Mouse (Mus musculus) intestine, postnatal 0 days (tissue): ENCODE data around the gene Fcgrt. TPM values are rescaled to one million over a fixed set of nuclear protein-coding genes. Genes with fewer than 3 reads are reported as not detected.
A peak's percentile ranks its signal among the peaks of the same experiment; 100 is the strongest.

ENCODE experiments used
- ATAC-seq: fragments of 200-750 bp; cut with Nextera tagmentation; 2 replicates; pipeline ENCODE4 v1.8.0; 2017; ENCODE audit warnings: mild to moderate bottlenecking, moderate TSS enrichment, moderate library complexity
- H3K27ac ChIP-seq: fragments of 300-500 bp; sonication (generic); 2 replicates; pipeline ENCODE4 v1.5.1; 2014; ENCODE audit warnings: mild to moderate bottlenecking, low read depth, low read length, moderate library complexity
- H3K27me3 ChIP-seq: fragments of 300-500 bp; sonication (generic); replicated peaks from 2 replicates; pipeline ENCODE4 v1.6.1; 2014; ENCODE audit warnings: low read length, mixed read lengths; ENCODE audit not compliant: control insufficient read depth, insufficient read depth
- H3K36me3 ChIP-seq: fragments of 300-500 bp; sonication (generic); 2 replicates; pipeline ENCODE4 v1.6.1; 2014; ENCODE audit warnings: mild to moderate bottlenecking, moderate library complexity; ENCODE audit not compliant: control insufficient read depth, insufficient read depth
- H3K4me1 ChIP-seq: fragments of 300-500 bp; sonication (generic); replicated peaks from 2 replicates; pipeline ENCODE4 v1.6.1; 2014; ENCODE audit warnings: antibody characterized with exemption, low read length, mixed read lengths; ENCODE audit not compliant: control insufficient read depth, insufficient read depth
- H3K4me2 ChIP-seq: fragments of 300-500 bp; sonication (generic); replicated peaks from 2 replicates; pipeline ENCODE4 v1.6.1; 2014; ENCODE audit warnings: low read depth, mild to moderate bottlenecking, moderate library complexity
- H3K4me3 ChIP-seq: fragments of 300-500 bp; sonication (generic); 2 replicates; pipeline ENCODE4 v1.5.1; 2014; ENCODE audit warnings: low read depth, low read length
- H3K9ac ChIP-seq: fragments of 300-500 bp; sonication (generic); 2 replicates; pipeline ENCODE4 v1.6.1; 2014; ENCODE audit warnings: mild to moderate bottlenecking, low read depth, low read length
- H3K9me3 ChIP-seq: fragments of 300-500 bp; sonication (generic); 2 replicates; pipeline ENCODE4 v1.6.1; 2016; ENCODE audit warnings: mixed run types; ENCODE audit not compliant: control insufficient read depth
- CTCF ChIP-seq: sonication (generic); IDR thresholded peaks from 2 replicates; pipeline ENCODE4 v1.5.1; 2016; ENCODE audit warnings: low read depth, mild to moderate bottlenecking, control low read depth, antibody characterized with exemption, moderate library complexity
- WGBS: fragments of 180-500 bp; shearing (Covaris S2); extraction: QIAGEN DNeasy Blood & Tissue Kit; methylation state at CpG from one replicate; pipeline ENCODE4 v1.1.7; 2014; 5-methylcytosine and 5-hydroxymethylcytosine counted together
- polyA plus RNA-seq: library from polyadenylated mRNA; unstranded; fragments of >200 nt; fragmentation: Nextera tagmentation; extraction: Ambion mirVana; gene quantifications from 2 replicates; pipeline ENCODE4 v1.2.1, GENCODE M21; 2015

The Fcgrt gene
- polyA plus RNA-seq, 1 experiment from 2014 or later: 3,267 TPM

DNA sequence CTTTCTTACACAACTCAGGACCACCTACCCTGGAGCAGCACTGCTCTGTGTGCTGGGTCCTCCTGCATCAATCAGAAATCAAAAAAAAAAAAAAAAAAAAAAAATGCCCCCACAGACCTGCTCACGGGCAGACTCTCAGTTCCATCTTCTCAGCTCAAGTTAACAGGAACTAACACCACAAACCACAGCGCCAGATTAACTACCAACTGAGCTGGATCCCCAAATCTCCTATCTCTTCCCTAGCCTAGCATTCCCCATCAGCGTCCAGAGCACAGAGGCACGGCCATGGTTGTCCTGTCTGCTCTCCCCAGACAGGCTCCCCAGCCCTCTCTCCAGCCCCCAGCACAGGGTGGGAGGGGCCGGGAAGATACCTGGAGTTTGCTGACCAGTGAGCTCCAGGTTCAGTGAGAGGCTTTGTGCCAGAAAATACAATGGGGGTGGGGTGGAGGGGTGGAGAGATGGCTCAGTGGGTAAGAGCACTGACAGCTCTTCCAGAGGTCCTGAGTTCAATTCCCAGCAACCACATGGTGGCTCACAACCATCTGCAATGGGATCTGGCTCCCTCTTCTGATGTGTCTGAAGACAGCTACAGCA, 3.5 kb upstream of the Fcgrt start:
- no peaks in the 10 kb centered on the region for H3K27me3 ChIP-seq
- H3K9me3 ChIP-seq: no peaks in the 10 kb centered on the region
- WGBS: 79% methylated on average over 5 of the region's 5 CpGs
- H3K4me2 ChIP-seq: no peak overlapping the region
- no peak for TF ChIP-seq CTCF
- H3K36me3 ChIP-seq: peaks cover 7% of the 10 kb centered on the region; the same call in 1 of the 2 replicates
- no peak for ATAC-seq
- H3K4me1 ChIP-seq: no peaks in the 10 kb centered on the region; the same call in 1 of the 2 replicates
- no peak overlapping the region for H3K9ac ChIP-seq
- no peak overlapping the region for H3K4me3 ChIP-seq
- H3K27ac ChIP-seq: no peak overlapping the region; the same call in 1 of the 2 replicates

DNA sequence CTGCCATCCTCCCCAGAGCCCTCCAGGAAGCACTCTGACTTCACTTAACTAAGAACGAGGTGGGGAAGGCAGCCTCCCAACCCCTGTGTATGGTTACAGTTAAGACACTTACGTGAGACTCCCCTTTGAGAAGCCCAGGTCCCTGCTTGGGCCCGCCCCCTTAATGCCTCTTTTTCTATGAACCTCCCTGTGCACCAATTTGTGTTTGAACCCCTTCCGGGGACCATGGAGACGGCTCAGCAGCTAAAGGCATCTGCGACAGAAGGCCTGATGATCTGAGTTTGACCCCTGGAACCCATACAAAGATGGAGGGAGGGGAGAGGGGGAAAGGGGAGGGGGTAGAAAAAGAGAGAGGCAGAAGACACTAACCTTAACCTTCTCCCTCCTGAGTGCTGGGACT, 2.8 kb upstream of the Fcgrt start:
- no peak for TF ChIP-seq CTCF
- H3K36me3 ChIP-seq: peaks cover 14% of the 10 kb centered on the region; the same call in 1 of the 2 replicates
- ATAC-seq: no peak
- 63% methylated on average over 6 of the region's 6 CpGs for WGBS
- no peaks in the 10 kb centered on the region; the same call in none of the 2 replicates for H3K4me1 ChIP-seq
- no peaks in the 10 kb centered on the region for H3K27me3 ChIP-seq
- peak overlapping the region; percentile 77; the same call in 1 of the 2 replicates for H3K27ac ChIP-seq
- no peak overlapping the region for H3K4me3 ChIP-seq
- no peak overlapping the region for H3K9ac ChIP-seq
- H3K9me3 ChIP-seq: no peaks in the 10 kb centered on the region
- H3K4me2 ChIP-seq: no peak overlapping the region

GRCm38 (mm10) chr7:45105491-45105890, 1.8 kb upstream of the Fcgrt start:
- Histone ChIP-seq H3K36me3 (peaks cover 14% of the 10 kb centered on the region; the same call in 1 of the 2 replicates), H3K27me3 (no peaks in the 10 kb centered on the region), H3K4me2 (no peak overlapping the region), H3K4me1 (no peaks in the 10 kb centered on the region; the same call in none of the 2 replicates), H3K9me3 (no peaks in the 10 kb centered on the region), H3K4me3 (no peak overlapping the region), H3K27ac (peak overlapping the region; percentile 77), H3K9ac (no peak overlapping the region)
- ATAC-seq: peak; percentile 58
- TF ChIP-seq CTCF: no peak
- WGBS: 36% methylated on average over 8 of the region's 8 CpGs

GRCm38 (mm10) chr7:45104941-45105340, 1.3 kb upstream of the Fcgrt start:
- Histone ChIP-seq H3K27ac (peak overlapping the region; percentile 77), H3K9ac (peak overlapping the region; percentile 37; the same call in 1 of the 2 replicates)
- no peak for TF ChIP-seq CTCF

DNA sequence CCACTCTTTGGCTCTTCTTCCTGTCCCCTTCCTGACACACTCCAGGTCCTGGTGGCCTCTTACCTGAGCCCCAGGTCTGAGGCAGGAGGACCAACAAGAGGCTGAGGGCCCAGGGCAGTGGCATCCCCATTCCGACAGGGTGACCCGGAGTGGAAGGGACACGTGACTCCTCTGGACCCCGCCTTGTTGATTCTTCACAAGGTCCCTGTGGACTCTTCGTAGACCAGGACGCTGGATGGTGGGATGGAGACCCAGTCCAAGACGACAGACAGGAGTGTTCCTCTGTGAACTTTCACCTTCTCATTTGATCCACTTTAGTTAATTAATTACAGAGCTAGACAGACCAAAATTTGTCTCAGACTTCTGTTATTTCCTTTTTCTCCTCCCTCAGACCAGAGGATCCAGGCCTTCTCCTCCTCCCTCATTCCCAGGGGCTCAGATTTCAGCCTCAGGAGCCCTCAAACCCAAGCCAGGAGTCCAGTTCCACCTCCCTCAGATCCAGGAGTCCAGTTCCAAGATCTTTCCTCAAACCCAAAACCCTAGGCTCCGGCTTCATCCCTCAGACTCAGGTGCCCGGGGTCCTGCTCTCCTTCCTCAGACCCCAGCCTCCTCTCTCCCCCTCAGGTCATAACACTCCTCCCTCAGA, 588 bp downstream of the Fcgrt start:
- 27% methylated on average over 9 of the region's 9 CpGs for WGBS
- TF ChIP-seq CTCF: no peak
- peak overlapping the region; percentile 85 for H3K27ac ChIP-seq
- H3K9me3 ChIP-seq: no peaks in the 10 kb centered on the region
- ATAC-seq: peak; percentile 10; the same call in 1 of the 2 replicates
- H3K27me3 ChIP-seq: no peaks in the 10 kb centered on the region
- peaks cover 14% of the 10 kb centered on the region; the same call in 1 of the 2 replicates for H3K36me3 ChIP-seq
- peak overlapping the region; percentile 67 for H3K4me2 ChIP-seq
- peak overlapping the region; percentile 45 for H3K4me3 ChIP-seq
- H3K9ac ChIP-seq: peak overlapping the region; percentile 71
- no peaks in the 10 kb centered on the region; the same call in none of the 2 replicates for H3K4me1 ChIP-seq

More at GRCm38 (mm10) chr7:45104941-45105340, 1.3 kb upstream of the Fcgrt start:
- no peaks in the 10 kb centered on the region for H3K9me3 ChIP-seq
- WGBS: 81% methylated on average over 5 of the region's 5 CpGs
- peaks cover 14% of the 10 kb centered on the region; the same call in 1 of the 2 replicates for H3K36me3 ChIP-seq
- ATAC-seq: no peak
- no peaks in the 10 kb centered on the region for H3K27me3 ChIP-seq
- H3K4me1 ChIP-seq: no peaks in the 10 kb centered on the region; the same call in none of the 2 replicates
- no peak overlapping the region for H3K4me3 ChIP-seq
- no peak overlapping the region for H3K4me2 ChIP-seq

DNA sequence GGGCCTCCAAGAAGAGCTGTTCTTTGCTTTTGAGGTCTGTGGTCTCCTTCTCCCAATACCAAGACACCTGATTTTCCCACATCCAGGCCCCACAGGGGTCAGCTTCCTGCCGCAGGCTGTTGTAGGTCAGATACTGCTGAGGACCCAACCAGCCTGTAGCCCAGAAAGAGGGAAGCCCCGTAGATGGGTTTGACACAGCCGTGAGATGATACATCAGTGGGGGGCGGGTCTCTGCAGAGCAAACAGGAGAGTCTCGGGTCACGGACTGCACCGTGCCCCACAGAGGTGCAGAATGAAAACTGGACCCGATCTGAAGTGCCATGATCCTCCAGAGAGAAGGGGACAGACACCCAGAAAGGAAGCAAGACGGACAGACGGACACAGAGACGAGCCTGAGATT, 1.2 kb downstream of the Fcgrt start:
- Histone ChIP-seq H3K9ac (peak overlapping the region; percentile 71), H3K27me3 (no peaks in the 10 kb centered on the region), H3K4me3 (peak overlapping the region; percentile 45), H3K4me1 (no peaks in the 10 kb centered on the region; the same call in none of the 2 replicates), H3K36me3 (peaks cover 15% of the 10 kb centered on the region; the same call in 1 of the 2 replicates), H3K27ac (peak overlapping the region; percentile 85), H3K4me2 (peak overlapping the region; percentile 67), H3K9me3 (no peaks in the 10 kb centered on the region)
- no peak for ATAC-seq
- 52% methylated on average over 11 of the region's 11 CpGs for WGBS
- no peak for TF ChIP-seq CTCF
